Mouse (Mus musculus) bone marrow macrophage, adult 2 months (primary cell): ENCODE data around the gene Actr6.
"Not testable (repeated sequence)": the region's sequence is repeated elsewhere in the genome, so short reads cannot be mapped to it uniquely, and the experiment has no call there.

Source experiments
- CTCF ChIP-seq: IDR thresholded peaks from 2 replicates; pipeline ENCODE4 v1.5.1; 2012; ENCODE audit warnings: low read depth, mild to moderate bottlenecking, low read length, moderate library complexity
- POLR2A ChIP-seq: IDR thresholded peaks from 2 replicates; pipeline ENCODE4 v1.6.1; 2012; ENCODE audit warnings: mild to moderate bottlenecking, low read depth, low read length, borderline replicate concordance

DNA sequence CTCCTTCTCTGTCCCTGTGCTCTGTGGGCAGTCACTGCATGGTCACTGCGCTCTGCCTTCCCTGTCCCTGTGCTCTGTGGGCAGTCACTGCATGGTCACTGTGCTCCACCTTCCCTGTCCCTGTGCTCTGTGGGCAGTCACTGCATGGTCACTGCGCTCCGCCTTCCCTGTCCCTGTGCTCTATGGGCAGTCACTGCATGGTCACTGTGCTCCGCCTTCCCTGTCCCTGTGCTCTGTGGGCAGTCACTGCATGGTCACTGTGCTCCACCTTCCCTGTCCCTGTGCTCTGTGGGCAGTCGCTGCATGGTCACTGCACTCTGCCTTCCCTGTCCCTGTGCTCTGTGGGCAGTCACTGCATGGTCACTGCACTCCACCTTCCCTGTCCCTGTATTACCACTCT lies 61.7 kb downstream of the Actr6 start:
- TF ChIP-seq CTCF, POLR2A: not testable (repeated sequence)
